Mouse (Mus musculus) erythroblast, embryonic 14.5 days (primary cell): ENCODE measurements around the gene Gm6890.
"Not testable (repeated sequence)": the region's sequence is repeated elsewhere in the genome, so short reads cannot be mapped to it uniquely, and the experiment has no call there.

ENCODE experiments used
- GATA1 ChIP-seq: IDR thresholded peaks from 2 replicates; pipeline ENCODE4 v1.6.1; 2012; ENCODE audit warnings: low read length, inconsistent platforms, mixed read lengths
- TAL1 ChIP-seq: IDR thresholded peaks from 3 replicates; pipeline ENCODE4 v1.6.1; 2012; ENCODE audit warnings: low read length, inconsistent platforms, mixed read lengths

- not testable (repeated sequence) for TF ChIP-seq TAL1, GATA1
Measured at GRCm38 (mm10) chrX:74726195-74726594, 14.5 kb upstream of the Gm6890 start.
